Mouse (Mus musculus): ENCODE measurements around the gene Sergef. TPM values are rescaled to one million over a fixed set of nuclear protein-coding genes. Genes with fewer than 3 reads are reported as not detected.

The Sergef gene
- total RNA-seq, 2 experiments from 2014 or later, result 3.7 to 4.0 TPM

DNA sequence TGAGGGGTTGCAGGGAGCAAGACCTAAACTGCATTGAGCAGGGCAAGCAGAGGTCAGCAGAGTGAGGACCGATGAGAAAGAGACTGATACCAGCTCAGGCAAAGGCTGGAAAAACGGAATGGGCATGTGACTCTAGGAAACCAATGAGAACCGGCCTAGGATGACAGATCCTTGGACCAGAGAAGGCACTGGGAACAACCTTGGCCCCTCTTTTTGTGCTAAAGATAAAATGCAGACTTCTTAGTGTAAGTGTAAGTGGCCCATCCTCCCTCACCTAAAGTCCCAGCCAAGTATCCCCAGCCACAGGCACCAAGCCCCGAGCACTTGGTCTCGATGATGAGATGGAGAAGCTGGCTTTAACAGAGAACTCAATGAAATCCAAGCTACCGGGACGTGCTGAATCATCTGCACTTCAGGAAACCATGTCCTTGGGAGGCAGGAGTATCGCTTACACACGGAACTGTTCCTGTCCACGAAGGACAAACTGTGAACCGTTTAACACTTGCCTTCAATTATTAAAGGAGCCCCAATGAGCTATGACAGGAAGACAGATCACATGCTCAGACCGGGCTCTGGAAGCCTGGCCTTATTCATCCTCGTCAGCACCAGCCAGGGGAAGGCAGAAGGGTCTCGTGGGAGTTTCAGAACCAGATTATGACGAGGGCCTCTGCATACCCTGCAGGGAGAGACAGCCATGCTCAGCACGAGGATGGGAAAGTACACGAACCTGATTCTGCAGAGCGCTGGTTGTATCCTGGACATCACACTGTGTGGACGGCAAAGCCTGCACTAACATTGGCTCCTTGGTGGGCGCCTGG, 87.5 kb downstream of the Sergef start:
- intact Hi-C loops (cut with DNase I), result no loop called here
- DNase-seq (ENCODE audit: low spot score), result no peak

DNA sequence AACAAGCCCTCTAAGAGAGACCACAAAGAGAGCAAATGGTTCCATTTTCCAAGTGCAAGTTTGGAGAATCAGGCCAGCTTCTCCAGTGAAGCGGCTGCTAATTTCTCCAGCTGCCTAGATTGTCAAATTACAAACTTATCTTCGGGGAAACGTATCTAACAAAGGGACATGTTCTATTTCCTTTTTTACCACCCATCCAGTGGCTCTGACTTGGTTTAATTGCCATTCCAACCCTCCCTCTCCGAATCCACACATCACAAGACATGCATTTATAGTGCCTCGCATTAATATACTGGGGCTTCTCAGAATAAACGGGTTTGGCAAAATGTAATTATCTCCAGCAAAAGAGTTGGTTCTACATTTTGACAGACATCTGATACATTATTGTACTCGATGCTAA, 88.4 kb downstream of the Sergef start:
- intact Hi-C loops (cut with DNase I), result no loop called here
- DNase-seq (ENCODE audit: low spot score), result no peak

DNA sequence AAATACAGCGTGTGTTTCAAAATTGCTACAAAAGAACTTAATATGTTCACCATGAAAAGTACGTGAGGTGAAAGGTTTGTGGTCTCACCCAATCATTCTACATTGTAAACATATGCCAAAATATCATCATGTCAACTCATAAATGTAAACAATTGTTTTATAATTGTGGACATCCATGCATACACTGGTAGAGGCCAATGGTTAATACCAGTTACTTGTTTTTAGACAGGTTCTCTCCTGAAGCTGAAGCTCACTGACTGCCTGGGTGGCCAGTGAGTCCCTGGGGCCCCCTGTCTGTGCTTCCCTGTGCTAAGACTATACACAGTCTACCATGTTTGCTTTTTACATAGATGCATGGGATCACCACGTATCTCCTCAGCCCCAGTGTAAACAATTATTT, 91.5 kb downstream of the Sergef start:
- DNase-seq (ENCODE audit: low spot score), result no peak
- intact Hi-C loops (cut with DNase I), result no loop called here

DNA sequence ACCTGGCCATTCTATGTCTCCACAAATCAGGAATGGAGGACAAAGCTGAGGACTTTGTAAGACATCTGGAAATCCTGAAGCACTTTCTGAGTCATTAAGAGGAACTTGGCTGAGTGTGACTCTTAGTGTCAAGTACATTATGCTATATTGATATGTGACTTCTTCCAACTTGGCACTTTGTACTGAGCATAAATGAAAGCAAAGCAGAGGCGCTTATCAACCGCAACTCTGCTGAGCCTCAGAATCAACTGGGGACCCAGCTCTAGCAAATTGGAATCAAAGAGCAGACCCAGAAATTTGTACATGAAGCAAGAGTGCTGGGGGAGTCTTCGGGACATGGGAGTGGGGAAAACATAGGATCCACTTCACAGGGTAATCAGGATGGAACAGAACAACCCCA, 92.0 kb downstream of the Sergef start:
- DNase-seq (ENCODE audit: low spot score), result no peak
- intact Hi-C loops (cut with DNase I), result no loop called here

DNA sequence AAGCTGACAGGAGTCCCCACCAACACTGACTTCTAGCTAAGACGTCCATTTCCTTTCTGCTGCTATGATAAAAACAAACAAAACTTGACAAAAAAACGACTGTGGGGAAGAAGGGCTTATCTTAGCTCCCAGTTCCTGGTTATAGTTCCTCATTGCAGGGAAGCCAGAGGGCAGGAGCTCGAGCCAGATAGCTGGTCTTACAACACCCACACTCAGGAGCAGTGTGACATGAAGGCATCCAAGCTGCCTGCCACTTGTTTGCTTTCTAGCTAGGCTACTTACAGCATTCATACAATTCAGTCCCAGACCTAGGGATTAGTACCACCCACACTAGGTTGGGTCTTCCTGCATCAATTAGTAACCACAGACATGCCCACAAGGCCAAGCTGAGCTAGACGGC, 93.1 kb downstream of the Sergef start:
- no peak for DNase-seq (ENCODE audit: low spot score)
- intact Hi-C loops (cut with DNase I), result no loop called here

DNA sequence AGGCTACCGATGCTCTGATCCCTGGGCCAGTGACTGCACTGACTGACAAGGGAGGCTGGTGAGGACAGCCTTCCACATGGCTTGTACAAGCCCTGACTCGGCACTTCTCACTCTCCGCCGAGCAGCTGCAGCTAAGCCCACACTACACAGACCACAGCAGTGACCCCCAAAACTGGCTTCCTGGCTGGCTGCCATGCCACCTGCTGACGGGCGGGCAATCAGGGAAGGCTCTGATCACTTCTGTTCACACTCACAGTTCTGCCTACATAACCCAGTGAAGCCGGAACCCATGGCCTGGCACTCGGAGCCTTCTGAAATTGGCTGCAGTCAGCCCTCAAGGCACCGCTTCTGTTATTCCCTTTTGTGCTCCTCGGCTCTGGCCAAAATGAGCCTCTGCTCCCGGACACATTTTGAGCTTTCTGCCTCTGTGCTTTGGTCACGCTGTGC, 95.4 kb downstream of the Sergef start:
- DNase-seq (ENCODE audit: low spot score), result no peak
- intact Hi-C loops (cut with DNase I), result no loop called here

DNA sequence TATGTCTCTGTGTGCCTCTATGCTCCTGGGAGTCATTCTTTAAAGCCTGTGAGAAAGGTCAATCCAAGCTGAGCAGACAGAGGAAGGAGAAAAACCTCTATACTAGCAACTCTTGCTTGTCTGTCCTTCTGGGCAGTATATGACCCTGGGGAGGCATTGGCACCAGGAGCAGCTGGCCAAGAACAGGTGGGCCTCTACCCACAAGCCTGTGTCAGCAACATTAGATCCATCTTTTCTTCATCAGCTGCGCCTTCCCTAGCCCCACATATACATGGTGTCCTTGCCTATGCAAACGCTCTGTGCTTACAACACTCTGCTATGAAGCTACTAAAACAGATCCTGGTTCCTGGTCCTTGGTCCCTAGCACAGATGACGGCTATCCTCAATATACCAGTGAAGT, 97.5 kb downstream of the Sergef start:
- intact Hi-C loops (cut with DNase I), result no loop called here
- DNase-seq (ENCODE audit: low spot score), result no peak

DNA sequence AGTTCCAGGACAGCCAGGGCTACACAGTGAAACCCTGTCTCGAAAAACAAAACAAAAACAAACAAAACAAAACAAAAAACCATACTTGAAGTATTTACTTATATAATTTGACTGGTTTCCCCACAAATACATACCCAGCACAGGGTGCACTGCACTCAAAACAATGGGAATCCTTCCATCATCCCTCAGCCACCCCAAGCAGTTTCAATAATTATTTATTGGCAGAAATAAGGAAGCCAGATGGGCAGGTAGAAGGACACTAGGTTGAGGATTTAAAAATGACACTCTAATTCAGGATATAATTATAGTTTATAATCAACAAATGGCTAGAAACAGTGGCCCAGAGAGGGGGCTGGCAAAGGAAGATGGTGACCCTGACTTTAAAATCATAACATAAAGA, 99.0 kb downstream of the Sergef start:
- intact Hi-C loops (cut with DNase I), result no loop called here
- no peak for DNase-seq (ENCODE audit: low spot score)

DNA sequence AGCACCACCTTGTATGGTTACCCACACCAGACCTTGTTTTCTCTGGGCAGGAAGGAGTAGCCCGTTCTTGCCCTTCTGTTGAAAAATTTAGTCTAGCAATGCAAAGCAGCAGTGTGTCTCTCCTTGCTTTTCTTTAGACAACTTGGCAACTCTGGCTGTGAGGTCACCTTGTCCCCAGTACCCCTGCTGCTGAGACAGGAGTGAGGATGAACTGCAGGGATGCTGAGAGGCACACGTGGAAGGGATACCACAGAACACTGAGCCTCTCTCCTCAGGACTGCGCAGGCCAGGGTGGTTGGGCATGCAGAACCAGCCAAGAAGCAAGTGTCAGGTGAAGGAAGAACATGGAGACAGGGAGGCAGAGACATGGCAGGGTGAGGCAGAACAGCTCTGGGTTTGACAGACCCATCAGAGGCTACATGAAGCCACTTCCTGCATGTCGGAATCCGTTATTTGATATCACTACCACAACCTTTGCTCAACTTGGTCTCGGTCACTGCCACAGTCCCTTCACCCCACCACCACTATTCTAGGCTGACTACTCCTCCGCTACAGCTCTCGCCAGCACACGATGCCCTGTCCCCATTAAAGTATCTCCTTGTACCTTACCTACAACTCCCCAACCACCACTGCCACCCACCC, 103.0 kb downstream of the Sergef start:
- no peak for DNase-seq (ENCODE audit: low spot score)
- intact Hi-C loops (cut with DNase I), result loop anchor here (10.0 kb wide), 1 partner anchor 142 kb away; the partner anchor contains the start of gene Kcnc1

DNA sequence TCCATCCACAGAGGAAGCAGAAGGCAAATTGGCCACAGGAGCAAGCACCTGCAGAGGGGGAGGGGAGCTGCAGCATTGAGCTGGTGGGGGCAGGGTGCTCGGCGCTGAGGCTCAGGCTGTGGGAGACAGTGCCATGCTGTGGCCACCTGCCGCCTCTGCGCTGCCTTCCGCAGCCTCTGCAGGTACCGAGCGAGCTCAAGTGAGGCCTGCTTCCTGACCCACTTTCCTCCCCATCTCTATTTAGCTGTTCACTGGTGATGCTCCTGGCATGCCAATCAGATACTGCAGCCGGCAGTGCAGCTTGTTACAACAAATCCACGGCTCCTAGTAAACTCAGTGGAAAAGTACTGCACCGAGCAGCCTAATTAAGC, 104.2 kb downstream of the Sergef start:
- intact Hi-C loops (cut with DNase I), result loop anchor here (10.0 kb wide), 1 partner anchor 141 kb away; the partner anchor contains the start of gene Kcnc1
- DNase-seq (ENCODE audit: low spot score), result no peak

DNA sequence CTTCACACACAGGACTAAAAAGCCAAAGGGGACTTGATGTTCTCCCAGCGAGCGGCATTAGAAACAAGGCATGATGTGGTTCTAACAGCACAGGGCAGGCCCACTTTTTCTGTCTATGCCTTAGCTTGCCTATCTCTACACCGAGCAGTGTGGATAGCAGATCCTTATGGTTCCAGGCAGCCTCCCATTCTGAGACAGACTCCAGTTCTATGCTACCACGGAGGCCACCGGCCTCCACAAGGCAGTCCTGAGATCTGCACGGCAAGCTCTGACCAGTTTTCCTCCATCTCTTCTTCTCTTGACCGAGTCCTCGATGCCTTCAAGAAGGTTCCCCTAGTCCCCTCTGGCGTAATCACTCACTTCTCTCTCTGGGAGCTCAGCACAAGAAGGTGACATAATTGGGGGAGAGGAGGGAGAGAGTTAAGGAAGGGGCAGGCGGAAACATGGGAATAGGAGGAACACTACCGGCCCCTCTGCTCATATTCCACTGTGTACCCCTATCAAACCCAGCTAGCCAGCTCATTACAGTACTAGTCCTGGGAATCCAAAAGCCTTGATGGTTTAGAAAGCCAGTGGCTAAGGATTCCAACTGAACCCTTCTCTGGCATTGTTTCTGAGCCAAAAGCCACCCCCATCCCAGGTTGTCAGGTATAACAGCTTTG, 104.7 kb downstream of the Sergef start:
- intact Hi-C loops (cut with DNase I), result loop anchor here (10.0 kb wide), 1 partner anchor 140 kb away; the partner anchor contains the start of gene Kcnc1
- DNase-seq (ENCODE audit: low spot score), result no peak

DNA sequence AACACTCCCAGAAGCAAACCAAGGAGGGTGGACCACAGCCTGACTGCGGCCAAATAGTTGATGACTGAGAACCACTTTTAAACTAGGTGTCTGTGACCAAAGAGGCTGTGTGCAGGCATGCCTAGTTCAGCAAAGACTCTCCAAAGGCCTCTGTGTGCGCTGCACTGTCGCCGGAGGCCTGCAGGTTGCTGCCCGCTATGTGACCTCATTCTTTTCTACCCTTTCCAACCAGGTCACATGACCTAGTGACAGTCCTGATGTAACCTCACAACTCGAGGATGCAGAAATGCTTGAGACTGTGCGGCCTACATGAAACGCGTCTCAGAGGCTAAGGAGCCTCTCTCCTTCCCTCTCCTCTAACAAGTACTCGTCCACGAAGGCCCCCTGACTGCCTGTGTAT, 106.1 kb downstream of the Sergef start:
- DNase-seq (ENCODE audit: low spot score), result no peak
- intact Hi-C loops (cut with DNase I), result loop anchor here (10.0 kb wide), 1 partner anchor 139 kb away; the partner anchor contains the start of gene Kcnc1

DNA sequence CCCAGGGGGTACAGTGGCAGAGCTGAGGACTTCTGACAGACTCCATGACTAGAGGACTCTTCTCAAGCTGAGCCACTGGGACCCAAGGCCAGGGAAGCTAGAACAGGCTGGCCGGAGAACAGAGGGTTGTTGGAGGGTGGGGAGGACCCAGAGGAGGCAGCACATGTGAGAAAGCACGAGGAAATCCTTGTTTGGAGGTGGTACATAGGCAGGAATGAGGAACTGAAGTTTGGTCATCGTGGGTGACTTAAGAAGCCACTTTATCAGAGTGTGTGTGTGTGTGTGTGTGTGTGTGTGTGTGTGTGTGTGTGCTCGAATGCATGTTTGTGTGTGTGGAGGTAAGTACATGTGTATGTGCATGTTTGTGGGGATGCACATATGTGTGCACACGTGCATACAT, 108.3 kb downstream of the Sergef start:
- DNase-seq (ENCODE audit: low spot score), result no peak
- intact Hi-C loops (cut with DNase I), result loop anchor here (10.0 kb wide), 1 partner anchor 137 kb away; the partner anchor contains the start of gene Kcnc1

DNA sequence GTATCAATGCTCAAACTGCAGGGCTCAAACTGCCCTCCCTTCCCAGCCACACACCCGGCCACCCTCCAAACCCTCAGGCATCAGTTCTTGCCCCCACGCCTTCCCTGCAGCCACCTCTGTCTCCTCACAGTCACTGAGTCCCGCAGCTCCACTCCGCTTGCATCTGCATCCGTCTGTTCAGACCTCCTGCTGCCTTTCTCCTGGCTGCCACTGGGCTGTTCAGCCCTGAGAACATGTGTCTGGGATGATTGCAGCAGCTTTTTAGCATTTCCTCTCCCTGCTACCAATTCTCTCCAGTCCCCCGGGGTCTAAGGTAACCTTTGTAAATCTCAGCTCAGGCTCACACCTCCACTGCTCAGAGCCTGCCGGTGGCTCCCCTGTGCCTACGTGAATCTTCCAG, 109.7 kb downstream of the Sergef start:
- no peak for DNase-seq (ENCODE audit: low spot score)
- intact Hi-C loops (cut with DNase I), result loop anchor here (10.0 kb wide), 1 partner anchor 135 kb away; the partner anchor contains the start of gene Kcnc1

DNA sequence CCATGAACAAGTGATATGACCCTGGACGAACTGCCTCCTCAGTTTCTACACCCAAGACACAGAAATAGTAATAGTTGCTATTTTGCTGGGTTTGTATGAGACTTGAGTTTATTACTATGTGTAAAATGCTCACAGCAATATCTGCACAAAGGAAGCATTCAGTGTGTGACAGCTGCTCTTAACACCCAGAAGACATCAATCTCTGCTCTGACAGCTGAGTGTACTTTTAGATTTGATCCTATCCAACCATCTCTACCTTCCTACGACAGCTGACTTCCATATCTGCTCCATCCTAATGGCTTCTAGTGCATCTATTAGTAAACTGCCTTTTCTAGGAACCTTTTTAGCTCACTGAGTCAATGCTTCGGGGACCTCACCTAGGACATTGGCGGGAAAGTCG, 110.3 kb downstream of the Sergef start:
- intact Hi-C loops (cut with DNase I), result no loop called here
- DNase-seq (ENCODE audit: low spot score), result no peak

DNA sequence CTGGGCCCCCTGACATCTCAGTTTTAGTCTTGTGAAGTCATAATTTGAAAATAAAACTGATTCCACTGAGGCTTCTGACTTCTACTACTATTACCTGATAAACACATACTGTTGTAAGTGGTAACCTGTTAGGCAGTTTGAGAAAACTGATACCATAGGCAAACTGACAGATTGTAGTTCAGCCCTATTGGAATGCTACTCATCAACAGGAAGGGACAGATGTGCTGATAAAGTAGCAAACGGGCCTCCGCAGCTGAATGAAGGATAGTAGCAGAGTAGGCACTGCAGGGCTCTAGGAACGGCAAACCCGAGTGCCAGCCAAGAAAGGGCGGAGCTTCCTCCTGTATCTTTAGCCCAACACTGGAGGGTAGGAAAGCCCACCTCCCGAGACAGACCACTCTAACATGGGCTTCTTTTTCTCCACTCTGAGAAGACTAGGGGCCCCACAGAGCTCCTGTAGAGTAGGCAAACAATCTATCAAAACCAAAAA, 112.9 kb downstream of the Sergef start:
- intact Hi-C loops (cut with DNase I), result no loop called here
- no peak for DNase-seq (ENCODE audit: low spot score)

DNA sequence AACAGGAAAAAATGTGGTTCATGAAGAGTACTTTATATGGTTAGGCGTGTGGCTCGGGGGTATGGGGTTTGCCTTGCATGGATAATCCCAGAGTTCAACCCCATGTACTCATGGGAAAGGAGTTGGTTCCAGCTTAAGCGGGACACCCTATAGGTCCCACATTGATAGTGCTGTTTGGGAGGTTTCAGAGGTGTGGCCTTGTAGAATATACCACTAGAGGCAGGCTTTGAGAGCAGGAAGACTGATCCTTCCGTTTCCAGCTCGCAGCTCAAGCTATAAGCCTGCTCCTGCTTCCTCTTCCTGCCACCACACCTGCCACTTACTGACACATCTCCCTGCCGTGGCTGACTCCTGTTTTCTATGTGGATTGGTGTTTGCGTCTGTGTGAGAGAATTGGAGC, 116.4 kb downstream of the Sergef start:
- intact Hi-C loops (cut with DNase I), result no loop called here
- no peak for DNase-seq (ENCODE audit: low spot score)

DNA sequence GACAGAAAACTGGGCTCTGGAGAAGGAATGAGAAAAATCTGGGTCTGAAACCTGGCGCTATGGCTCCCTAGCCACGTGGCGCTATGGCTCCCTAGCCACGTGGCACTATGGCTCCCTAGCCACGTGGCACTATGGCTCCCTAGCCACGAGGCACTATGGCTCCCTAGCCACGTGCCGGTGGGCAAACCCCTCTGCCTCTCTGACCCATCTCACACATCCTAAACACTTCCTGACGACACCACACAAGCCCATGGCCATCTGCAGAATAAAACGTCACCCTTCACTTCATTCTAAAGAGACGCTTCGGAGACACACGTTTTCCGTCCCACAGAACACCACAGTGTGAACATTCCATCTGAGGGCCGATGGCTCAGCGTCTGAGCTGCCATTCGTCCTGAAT, 117.8 kb downstream of the Sergef start:
- DNase-seq (ENCODE audit: low spot score), result no peak
- intact Hi-C loops (cut with DNase I), result no loop called here

DNA sequence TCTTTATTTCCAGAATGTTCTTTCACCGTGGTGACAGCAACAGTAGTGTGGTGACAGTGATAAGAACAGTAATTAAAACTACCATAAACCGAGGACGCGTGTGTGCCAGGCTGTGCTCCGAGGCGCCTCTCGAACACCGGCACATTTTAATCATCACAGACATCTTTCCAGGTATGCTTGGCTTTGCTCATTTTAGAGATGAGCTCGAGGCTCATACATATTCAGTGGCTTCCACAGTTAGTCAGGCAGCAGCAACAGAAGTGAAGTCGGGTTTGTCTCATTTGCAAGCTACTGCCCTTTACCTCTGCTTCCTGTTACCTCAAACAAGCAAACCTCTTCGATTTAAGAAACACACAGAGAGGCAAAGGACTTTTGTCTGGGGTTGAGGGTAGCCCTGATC, 120.5 kb downstream of the Sergef start:
- intact Hi-C loops (cut with DNase I), result no loop called here
- no peak for DNase-seq (ENCODE audit: low spot score)

DNA sequence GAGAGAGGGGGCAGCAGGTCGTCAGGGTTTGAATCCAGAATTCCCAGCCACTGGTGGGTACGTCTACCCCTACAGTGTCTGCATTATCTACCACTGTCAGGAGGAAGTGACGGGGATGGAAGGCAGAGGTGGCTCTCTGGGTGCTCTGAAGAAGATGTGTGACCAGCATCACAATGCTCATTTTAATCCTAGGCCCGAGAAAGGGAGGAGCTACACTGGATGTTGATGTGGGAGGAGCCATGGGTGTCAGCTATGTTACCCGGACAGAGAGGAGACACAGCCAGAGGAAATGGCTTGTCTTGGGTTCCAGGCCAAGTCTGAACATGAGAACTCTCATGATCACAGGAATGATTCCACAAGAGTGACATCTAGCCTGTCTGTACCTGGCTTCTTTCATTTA, 122.4 kb downstream of the Sergef start:
- intact Hi-C loops (cut with DNase I), result no loop called here
- DNase-seq (ENCODE audit: low spot score), result no peak

DNA sequence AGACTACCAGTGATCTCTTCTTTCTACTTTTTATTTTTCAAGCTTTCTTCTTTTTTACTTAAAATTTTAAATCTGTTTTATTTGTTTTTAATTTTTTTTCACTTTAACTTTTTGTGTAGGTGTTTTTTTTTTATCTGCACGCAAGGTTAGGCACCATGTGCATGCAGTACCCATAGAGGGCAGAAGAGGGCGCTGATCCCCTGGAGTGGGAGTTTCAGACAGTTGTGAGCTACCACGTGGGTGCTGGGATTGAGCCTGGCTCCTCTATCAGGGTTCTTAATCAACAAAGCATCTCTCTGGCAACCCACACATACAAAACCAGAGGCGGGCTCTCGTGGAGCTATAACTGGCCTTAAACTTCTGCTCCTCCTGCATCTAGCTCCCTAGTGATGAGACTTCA, 123.6 kb downstream of the Sergef start:
- DNase-seq (ENCODE audit: low spot score), result no peak
- intact Hi-C loops (cut with DNase I), result no loop called here

All from heart, postnatal 25 days (tissue).